Mouse (Mus musculus) frontal cortex, adult (tissue): ENCODE measurements around the gene Gm4141.
"Not testable (repeated sequence)": the region's sequence is repeated elsewhere in the genome, so short reads cannot be mapped to it uniquely, and the experiment has no call there.

Experiments used
- ATAC-seq: cut with Nextera tagmentation; 2 replicates; pipeline ENCODE4 v1.9.2; 2017; ENCODE audit warnings: mild to moderate bottlenecking, moderate library complexity, mixed read lengths; ENCODE audit not compliant: low TSS enrichment

Gm4141 gene

DNA sequence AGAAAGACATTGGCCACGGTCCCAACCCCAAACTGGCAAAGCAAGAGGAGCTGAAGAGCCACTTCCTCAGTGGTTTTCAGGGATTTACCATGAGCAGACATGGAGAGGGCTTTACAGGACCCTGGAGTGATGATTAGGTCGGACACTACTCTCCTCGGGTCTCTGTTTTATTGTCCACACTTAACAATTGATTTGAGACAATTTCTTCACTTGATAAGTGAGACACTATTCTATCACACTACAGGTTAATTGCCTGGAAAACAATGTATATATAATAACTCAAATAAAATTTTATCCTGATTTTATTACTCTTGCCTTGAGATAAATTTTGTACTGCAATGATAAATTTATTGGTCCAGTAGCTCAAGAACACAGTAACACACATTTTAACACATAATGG lies at the start of gene Gm4141:
TSS of gene Gm4141 (minus strand) at position 101 of the 400 bp plus-strand sequence.
- ATAC-seq: not testable (repeated sequence)

DNA sequence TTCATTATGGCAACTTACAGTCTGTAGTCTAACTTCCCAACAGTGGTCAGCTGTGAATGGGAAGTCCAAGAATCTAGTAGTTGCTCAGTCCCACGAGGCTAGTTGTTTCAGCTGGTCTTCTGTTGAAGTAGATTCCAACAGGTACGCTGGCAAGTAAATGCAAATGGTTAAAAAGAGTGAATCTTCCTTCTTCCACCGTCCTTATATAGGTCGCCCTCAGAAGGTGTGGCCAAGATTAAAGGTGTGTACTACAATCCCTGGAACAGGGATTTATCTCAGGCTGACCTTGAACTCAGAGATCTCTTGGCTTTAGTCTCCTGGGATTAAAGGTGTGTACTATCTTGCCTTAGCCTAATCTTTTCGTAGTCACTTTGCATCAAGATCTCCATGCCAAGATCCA lies 22.9 kb upstream of the Gm4141 start, which contains the start of gene Gm4513:
TSS of gene Gm4513 (minus strand) at position 101 of the 400 bp plus-strand sequence.
- ATAC-seq: not testable (repeated sequence)

DNA sequence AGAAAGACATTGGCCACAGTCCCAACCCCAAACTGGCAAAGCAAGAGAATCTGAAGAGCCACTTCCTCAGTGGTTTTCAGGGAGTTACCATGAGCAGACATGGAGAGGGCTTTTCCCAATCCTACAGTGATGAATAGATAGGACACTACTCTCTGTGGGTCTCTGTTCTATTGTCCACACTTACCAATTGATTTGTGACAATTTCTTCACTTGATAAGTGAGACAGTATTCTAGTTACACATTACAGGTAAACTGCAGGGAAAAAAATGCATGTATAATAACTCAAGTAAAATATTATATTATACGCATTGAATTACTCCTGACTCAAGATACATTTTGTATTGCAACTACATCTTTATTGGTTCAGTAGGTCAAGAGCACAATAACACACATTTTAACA lies 30.4 kb downstream of the Gm4141 start, which contains the start of gene Gm5726:
TSS of gene Gm5726 (minus strand) at position 101 of the 400 bp plus-strand sequence.
- ATAC-seq: not testable (repeated sequence)

DNA sequence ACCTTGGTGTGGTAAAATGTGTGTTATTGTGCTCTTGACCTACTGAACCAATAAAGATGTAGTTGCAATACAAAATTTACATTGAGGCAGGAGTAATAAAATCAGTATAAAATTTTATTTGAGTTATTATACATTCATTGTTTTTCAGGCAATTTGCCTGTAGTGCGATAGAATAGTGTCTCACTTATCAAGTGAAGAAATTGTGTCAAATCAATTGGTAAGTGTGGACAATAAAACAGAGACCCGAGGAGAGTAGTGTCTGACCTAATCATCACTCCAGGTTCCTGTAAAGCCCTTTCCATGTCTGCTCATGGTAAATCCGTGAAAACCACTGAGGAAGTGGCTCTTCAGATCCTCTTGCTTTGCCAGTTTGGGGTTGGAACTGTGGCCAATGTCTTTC lies 42.5 kb downstream of the Gm4141 start, which contains the start of gene Vmn1r104:
TSS of gene Vmn1r104 (plus strand) at position 301 of the 400 bp plus-strand sequence.
- not testable (repeated sequence) for ATAC-seq
